Mouse (Mus musculus): Measurements from ENCODE around the gene Etfb.

Etfb gene

DNA sequence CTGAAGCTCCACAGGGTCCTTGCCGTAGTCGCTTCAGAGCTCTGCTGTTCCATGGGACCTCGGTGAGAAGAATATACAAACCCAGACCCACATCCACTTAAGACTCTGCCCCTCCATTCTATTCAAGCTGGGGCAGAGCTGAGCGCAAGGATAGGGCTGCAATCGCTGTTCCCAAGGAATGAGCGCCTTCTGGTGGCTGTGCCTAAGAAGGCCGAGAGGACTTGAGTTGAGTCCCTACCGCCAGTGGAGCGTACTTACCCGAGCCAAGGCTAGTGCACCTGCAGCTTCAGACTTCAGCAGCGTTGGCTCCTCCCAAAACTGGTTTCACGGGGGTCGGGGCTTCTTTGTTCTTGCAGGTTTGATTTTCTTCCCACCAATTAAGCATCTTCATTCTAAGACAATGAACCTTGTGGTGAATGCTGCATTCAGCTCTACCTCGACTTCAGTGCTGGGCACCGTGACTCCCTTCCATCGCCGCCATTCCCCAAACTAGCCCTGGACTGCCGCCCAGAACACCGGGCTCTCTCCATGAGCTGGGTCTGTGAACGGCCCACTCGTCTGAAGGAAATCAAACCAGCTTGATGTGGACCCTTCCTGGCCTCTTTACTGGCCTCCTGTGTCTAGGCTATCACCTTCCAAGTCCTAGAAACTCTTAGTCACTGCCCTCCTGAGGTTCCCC lies 51.6 kb downstream of the Etfb start:
- DNase-seq (ENCODE audit: low spot score in 2 of 2): no peak
